Mouse (Mus musculus) induced T-regulatory cell, adult 2 months (primary cell): ENCODE measurements around the gene Cnnm3.
"Not testable (repeated sequence)": the region's sequence is repeated elsewhere in the genome, so short reads cannot be mapped to it uniquely, and the experiment has no call there.

Experiments used
- DNase-seq: peaks from one replicate; pipeline ENCODE4 v3.0.0-alpha.2; 2012; ENCODE audit warnings: low read depth

Gene Cnnm3

DNA sequence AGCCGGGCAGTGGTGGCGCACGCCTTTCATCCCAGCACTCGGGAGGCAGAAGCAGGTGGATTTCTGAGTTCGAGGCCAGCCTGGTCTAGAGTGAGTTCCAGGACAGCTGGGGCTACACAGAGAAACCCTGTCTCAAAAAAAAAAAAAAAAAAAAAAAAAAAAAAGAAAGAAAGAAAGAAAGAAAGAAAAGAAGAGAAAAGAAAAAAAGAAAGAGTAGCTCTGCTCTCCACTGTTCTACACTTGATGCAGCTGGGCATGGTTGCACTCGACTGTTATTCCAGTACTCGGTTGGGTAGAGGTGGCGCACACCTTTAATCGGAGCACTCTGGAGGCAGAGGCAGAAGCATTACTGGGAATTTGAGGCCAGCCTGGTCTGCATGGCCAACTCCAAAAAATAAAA, 25.1 kb downstream of the Cnnm3 start, which contains the start of gene Ankrd23:
TSS of gene Ankrd23 (minus strand) at position 101 of the 400 bp plus-strand sequence.
- not testable (repeated sequence) for DNase-seq

DNA sequence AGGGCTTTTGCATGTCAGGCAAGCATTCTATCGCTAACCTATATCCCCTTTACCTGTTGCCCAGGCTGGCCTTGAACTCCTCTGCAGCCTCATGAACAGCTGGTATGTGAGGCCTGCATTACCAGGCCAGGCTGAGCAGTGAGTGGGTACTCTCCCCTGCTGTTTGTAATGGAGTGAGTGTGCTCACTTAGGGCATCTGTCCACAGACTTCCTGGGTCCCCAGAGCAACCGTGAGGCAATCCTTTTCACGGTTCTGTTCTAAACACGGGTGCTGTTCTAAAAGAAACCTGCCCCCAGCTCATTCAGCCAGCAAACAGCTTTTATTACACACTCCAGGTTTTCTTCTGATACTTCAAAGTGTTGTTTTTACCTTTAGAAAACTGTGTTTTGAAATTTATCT, 27.1 kb downstream of the Cnnm3 start:
- DNase-seq: no peak

DNA sequence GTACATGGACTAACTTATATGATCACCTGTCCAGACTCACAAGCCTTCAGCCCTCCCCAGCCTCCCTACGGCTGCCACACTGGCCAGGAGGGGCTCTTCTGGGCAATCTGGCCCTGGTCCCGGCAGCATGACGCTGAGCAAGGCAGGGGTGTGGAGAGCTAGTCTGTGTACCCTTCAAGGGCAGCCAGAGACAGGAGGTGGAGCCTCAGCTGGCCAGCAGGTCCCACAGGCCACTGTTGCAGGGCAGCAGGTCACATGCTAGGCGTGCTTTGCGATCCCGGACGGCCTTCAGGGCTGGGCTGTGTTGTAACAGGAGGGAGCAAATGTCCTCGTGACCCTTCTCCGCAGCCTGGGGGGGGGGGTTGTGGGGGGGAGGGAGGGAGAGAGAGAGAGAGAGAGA, 27.5 kb downstream of the Cnnm3 start, which contains the start of gene Gm42417:
TSS of gene Gm42417 (minus strand) at position 244 of the 400 bp plus-strand sequence.
- DNase-seq: no peak

DNA sequence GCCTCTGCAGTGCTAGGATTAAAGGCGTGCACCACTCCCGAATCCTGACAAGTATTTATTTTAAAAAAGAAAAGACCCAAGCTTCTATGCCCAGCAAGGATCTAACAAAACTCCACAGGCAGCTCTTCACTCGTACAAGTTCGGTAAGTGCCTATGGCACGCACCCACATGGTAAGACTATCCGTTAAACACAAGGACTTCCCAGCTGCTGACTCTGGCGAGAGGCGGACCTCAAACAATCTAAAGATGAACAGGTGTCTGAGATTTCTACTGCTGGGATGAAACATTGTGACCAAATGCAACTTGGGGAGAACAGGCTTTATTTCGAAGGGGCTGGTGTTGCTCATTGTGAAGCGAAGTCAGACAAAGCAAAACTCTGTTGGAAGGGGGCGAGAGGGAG, 28.5 kb downstream of the Cnnm3 start:
- no peak for DNase-seq

DNA sequence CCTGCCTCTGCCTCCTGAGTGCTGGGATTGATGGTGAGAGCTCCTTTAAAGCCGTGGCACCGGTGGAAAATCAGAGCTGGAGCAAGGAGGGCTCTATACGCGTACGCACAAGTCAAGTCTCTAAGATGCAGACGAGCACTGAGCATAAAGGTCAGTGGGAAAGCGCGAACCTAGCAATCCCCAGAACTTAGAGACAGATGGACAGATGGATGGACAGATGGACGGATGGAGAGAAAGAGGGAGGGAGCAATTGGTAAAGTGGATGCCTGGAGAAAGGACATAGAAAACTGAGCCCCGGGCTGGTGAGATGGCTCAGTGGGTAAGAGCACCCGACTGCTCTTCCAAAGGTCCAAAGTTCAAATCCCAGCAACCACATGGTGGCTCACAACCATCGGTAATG, 29.1 kb downstream of the Cnnm3 start:
- no peak for DNase-seq

DNA sequence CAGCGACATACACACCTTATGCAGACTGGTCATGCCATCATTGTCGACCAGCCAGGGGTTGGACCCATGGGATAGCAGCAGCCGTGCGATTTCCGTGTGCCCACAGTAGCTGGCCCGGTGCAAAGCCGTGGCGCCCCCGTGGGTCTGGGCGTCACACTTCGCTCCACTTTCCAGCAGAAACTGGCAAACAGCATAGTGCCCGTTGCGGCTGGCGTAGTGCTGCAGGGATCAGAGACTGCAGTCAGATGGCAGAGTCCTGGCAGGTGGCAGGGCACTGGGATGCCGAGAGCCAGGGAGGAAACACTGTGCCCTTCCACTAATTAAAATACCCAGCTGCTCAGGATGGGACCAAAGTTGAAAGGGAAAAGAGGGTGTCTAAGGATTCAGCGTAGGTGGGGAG, 30.2 kb downstream of the Cnnm3 start:
- DNase-seq: no peak

GRCm38 (mm10) chr1:36542925-36543324, 31.3 kb downstream of the Cnnm3 start:
- no peak for DNase-seq

- peak; percentile 39 for DNase-seq
These were observed 33.7 kb downstream of the Cnnm3 start for GRCm38 (mm10) chr1:36545382-36545781.

DNA sequence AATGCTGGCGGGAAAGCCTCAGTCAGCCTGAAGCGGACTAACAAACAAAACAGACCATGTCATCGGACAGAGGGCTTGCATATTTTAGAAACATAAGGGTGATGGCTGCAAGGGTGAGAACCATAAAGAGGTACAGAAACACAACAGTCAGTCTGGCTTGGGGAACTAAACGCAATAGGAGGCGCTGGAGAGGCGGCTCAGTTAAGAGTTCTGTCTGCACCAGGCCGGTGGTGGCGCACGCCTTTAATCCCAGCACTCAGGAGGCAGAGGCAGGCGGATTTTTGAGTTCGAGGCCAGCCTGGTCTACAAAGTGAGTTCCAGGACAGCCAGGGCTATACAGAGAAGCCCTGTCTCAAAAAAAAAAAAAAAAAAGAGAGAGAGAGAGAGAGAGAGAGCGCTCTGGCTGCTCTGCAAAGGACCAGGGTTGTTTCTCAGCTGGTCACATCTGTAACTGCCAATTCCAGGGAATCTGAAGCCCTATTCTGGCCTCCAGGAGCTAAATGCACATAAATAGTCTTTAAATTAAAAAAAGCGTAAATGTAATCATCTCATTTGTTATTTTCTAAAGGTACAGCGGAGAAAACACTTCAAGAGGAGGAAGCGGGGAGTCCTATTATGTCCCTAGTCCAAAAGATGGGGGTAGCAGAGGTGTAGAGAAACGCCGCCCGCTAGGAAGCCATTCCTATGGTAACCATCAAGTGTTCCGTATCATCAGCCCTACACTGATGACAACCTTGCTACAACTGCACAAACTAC, 34.4 kb downstream of the Cnnm3 start:
- DNase-seq: peak; percentile 57

DNA sequence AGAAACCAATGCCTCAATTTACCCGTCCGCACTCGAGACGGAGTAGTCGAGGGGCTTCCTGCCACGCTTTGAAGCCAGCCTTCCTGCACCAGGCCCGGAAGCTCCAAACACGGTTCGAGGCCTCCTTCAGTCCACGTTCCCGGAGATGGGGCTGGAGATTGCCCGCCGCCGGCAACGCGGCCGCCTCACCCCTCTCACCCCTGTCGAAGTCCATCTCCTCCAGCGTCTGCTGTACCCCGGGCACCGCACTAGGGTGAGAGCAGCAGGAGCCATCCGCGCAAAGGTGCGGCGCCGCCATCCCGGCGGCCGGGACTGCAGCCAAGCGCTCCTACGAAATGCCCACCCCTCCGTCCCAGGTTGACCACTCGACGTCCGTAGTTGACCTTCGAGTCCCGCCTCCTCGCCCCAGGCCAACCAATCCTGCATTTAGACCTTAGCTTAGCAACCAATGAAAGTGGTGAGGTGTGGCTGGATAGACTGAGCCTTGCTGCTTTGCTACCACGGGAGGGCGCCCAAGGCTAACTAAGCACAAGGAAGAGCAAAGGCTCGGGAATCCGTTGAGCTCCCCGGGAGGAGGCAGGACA, 35.3 kb downstream of the Cnnm3 start, which contains the start of gene Ankrd39:
TSS of gene Ankrd39 (minus strand) at position 558 of the 584 bp plus-strand sequence.
- peak; percentile 98 for DNase-seq

GRCm38 (mm10) chr1:36547981-36548598, 36.4 kb downstream of the Cnnm3 start:
- no peak for DNase-seq

DNA sequence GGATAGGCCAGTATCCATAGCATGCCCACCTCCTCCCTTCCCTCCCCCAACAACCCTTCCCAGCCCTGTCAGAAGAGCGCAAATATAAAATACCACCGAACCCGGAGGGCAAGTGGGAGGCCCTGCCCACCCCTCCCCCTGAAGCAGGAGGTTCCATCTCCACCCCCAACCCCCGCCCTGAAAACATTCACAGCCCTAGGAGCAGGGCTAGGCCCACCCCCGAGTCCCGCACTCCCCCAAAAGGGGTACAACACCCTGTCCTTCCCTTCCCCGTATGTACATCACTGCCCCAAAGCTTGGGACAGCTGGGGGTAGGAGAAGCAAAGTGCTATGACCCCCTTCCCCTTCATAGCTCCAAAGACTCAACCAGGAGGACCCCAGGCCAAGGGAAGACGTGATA, 37.1 kb downstream of the Cnnm3 start:
- no peak for DNase-seq

DNA sequence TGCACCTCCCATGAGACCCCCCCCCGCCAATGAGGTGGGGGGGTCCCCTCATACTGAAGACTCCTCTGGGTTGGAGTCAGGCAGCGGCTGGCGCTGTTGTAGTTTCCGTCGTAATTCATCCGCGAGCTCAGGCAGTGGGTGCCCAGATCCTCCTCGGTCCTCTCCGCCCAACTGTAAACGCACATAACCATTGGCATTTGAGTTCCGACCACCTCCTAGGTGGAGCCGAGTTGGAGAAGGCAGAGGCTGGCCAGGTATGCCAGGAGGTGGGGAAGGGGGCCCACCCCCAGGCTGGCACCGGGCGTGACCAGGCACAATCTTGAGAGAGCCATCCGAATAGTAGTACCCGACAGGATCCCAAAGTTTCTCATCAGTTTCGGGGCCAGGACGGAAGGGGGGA, 37.8 kb downstream of the Cnnm3 start:
- DNase-seq: no peak

DNA sequence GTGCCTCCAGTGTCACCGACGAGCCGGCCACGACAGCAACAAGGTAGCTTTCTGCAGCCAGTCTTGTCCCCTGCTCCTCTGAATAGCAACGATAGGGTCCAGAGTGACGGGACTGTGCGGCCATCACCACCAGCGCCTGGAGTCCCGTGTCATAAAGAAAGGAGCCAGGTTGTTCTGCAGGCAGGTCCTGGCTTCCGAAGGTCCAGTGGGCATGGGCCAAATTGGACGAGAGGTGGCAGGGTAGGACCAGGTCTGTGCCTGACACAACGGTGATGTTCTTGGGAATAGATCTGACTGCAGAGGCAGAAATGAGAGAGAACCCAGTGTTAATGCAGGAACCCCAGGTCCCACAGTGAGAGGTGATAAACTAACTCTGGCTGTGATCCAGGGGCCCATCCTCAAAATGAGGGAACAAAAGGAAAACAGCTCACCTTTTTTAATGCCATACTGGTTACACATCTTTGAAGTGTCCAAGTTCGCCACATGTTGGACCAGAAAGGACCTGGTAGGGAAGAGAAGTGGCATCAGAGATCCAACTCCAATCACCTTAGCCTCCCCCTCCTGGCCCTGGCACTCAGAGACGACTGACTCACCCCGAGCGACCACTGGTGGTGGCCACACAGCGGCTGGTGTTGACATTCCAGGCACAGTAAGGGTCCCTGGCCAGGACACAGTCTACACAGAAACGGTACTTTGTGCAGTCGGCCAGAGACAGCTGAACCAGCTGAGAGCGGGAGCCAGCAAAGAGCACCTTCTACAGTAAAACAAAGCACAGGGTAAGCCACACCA, 38.6 kb downstream of the Cnnm3 start:
- no peak for DNase-seq

DNA sequence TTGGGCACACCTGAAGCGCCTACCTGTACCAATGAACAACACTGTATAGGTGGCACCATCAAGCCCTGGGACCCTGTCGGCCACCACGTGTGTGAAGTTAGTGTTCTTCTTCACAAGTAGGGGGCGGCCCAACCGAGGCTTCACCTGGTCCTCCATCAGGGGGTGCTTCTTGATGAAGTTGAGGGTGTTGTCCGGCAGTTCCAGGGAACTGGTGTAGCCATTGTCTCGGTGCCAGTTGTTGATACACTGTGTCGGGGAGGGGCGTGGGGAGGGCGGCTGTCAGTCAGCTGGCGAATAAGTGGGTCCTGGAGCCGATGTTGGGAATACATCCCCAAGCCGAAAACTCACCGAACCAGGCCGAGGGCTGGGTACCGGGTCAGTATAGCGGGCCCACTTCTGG, 40.2 kb downstream of the Cnnm3 start:
- DNase-seq: no peak

DNA sequence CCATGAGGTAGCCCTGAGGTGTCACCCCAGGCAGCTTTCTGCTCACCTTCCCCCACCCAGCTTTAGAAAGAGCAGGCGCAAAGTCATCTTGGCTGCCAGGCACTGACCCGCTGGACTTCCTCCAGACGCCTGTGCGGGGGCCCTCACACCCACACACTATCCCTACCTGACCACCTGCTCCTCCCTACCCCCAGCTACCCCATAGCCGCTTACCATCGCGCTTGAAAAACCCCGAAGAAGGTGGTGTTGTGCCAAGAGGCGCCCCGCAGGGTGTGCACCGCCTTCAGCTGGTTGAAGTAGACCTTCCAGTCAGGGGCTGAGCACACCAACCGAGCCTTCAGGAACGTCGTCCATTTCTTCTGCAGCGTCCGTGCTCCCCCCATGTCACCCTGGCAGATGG, 40.8 kb downstream of the Cnnm3 start:
- DNase-seq: no peak

GRCm38 (mm10) chr1:36554633-36555399, 43.1 kb downstream of the Cnnm3 start:
- no peak for DNase-seq

DNA sequence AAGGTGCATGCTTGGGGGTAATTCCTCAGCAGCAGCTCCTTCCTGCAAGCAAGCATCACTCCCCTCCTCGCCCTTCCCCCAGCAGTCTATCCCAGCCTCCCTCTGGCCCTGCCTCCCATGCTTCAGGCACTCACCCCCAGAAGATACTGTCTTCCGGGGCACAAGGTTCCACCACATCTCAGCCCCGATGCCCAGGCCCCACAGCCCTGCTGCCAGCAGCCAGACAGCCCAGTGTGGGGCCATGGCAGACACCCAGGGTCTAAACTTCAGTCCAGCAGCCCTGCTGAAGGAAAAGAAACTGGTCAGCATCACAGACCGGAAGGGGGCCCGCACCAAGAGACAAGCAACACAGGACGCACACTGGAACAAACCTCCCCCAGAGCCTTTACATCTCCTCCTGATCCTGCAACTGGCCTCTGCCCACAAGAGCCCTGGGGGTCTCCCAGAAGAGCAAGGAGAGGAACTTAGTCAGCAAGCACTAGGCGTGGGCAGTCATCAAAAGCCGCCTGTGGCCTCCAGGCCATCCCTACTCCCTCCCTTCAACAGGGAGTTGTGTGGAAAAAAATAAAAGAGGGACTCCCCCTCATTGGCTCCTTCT, 44.2 kb downstream of the Cnnm3 start:
- DNase-seq: peak; percentile 44

DNA sequence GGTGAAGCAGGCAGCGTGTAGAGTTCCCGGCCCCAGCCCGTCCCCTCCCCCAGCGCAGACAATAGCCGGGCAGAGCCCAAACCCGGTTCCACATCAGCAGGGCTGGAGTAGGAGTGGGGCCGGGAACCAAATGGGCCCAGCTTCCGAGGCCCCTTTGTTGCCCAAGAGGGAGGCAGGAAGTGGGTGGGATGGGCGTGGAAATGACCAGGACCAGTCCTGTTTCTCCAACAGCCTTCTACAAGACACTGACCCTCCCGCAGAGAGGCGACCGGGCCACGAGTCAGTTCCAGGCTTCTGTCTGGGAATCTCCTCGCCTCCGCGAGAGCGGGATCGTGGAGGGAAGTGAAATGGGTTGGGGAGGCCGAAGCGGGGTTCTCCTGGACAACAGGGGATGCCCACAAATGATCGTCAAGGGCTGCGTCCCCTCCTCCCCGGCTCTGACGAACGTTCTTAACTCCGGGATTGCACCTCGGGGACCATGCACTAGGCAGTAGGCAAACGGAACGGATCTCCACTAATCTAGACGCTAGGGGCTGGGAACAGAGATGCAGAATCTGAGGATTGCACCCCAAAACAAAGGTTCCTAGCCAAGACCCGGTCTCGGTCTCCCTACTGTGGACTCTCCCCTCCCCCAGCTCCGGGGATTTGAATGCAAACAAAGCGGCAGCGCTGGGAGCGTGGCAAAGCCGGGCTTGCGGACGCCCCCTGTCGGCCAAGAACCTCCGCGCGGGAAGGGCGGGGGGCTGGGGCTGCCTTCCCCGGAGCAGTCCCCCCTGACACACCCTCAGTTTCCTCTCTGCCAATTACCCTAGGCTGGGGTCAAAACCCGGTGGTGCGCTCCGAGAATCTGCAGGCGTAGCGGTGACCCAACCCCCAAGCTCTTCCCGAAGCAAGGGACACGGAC, 45.1 kb downstream of the Cnnm3 start:
- peak; percentile 85 for DNase-seq

GRCm38 (mm10) chr1:36557457-36558011, 45.9 kb downstream of the Cnnm3 start:
- no peak for DNase-seq
